Mouse (Mus musculus) Patski (cell line): Measurements from ENCODE around the gene Naa40. TPM values are rescaled to one million over a fixed set of nuclear protein-coding genes. Genes with fewer than 3 reads are reported as not detected.

Experiments used
- ATAC-seq: fragments of 100-300 bp; one replicate; pipeline ENCODE4 v1.8.0; 2021
- CTCF ChIA-PET: fragments of 350-600 bp; sonication (Branson Sonifier 250); formaldehyde crosslinking; loops from one replicate; lab custom pipeline; 2022; ENCODE audit warnings: inconsistent platforms; lab: Charles Lee
- POLR2A ChIA-PET: fragments of 350-600 bp; sonication (Branson Sonifier 250); formaldehyde crosslinking; loops from one replicate; lab custom pipeline; 2022; ENCODE audit warnings: antibody characterized with exemption, inconsistent platforms; lab: Charles Lee
- DNase-seq: peaks from one replicate; pipeline ENCODE4 v3.0.0-alpha.2; 2011; ENCODE audit warnings: low read depth, low spot score
- H3K27me3 ChIP-seq: fragments of 371-371 bp; one replicate; pipeline ENCODE4 v1.5.1; 2021
- CTCF ChIP-seq: fragments of 100-300 bp; IDR thresholded peaks from one replicate; pipeline ENCODE4 v1.5.1; 2021
- in situ Hi-C: fragments of 300-500 bp; cut with MboI; formaldehyde crosslinking; loops from 3 replicates; pipeline ENCODE4 v1.11.1; 2018; ENCODE audit warnings: low pct_unique_long_range_greater_than_20kb, mixed read lengths
- polyA plus RNA-seq: library from polyadenylated mRNA; unstranded; gene quantifications from one replicate; pipeline ENCODE4 v1.2.3, GENCODE M21; 2021

Gene Naa40
- polyA plus RNA-seq, 1 experiment from 2014 or later = 60.8 TPM

- CTCF ChIA-PET = interaction anchor here (0.8 to 4.1 kb wide), 4 partner anchors 32 to 170 kb away, joined by 3 to 18 read pairs (median 4); partner anchors contain the start of gene Mark2
- H3K27me3 ChIP-seq = no peaks in the 10 kb centered on the region
- TF ChIP-seq CTCF = no peak
- ATAC-seq (no peak), DNase-seq (no peak)
- in situ Hi-C loops = loop anchor here (5.0 kb wide), 1 partner anchor 81 kb away; no protein-coding TSS in a partner anchor
- POLR2A ChIA-PET = interaction anchor here (0.6 kb wide), 1 partner anchor 162 kb away, joined by 5 read pairs; no protein-coding TSS in a partner anchor
Measured at GRCm38 (mm10) chr19:7266421-7266831, 25.4 kb upstream of the Naa40 start.

GRCm38 (mm10) chr19:7265478-7266191 is 24.7 kb upstream of the Naa40 start:
- in situ Hi-C loops = loop anchor here (5.0 kb wide), 1 partner anchor 82 kb away; no protein-coding TSS in a partner anchor
- ATAC-seq (no peak), DNase-seq (no peak)
- no peak for TF ChIP-seq CTCF
- CTCF ChIA-PET = interaction anchor here (0.7 to 3.4 kb wide), 5 partner anchors 15 to 116 kb away, joined by 3 to 11 read pairs (median 4); no protein-coding TSS in a partner anchor
- no peaks in the 10 kb centered on the region for H3K27me3 ChIP-seq
- POLR2A ChIA-PET = interaction anchor here (0.6 to 1.0 kb wide), 2 partner anchors 118 to 163 kb away, joined by 3 to 5 read pairs; no protein-coding TSS in a partner anchor

- CTCF ChIA-PET = interaction anchor here (0.5 to 3.4 kb wide), 11 partner anchors 14 to 201 kb away, joined by 3 to 11 read pairs (median 4); no protein-coding TSS in a partner anchor
- no peak for TF ChIP-seq CTCF
- DNase-seq (no peak), ATAC-seq (no peak)
- POLR2A ChIA-PET = interaction anchor here (1.0 kb wide), 1 partner anchor 119 kb away, joined by 3 read pairs; no protein-coding TSS in a partner anchor
- in situ Hi-C loops = loop anchor here (5.0 kb wide), 2 partner anchors 82 to 157 kb away; no protein-coding TSS in a partner anchor
- no peaks in the 10 kb centered on the region for H3K27me3 ChIP-seq
Measured at GRCm38 (mm10) chr19:7264766-7265331, 23.9 kb upstream of the Naa40 start.

- DNase-seq (no peak), ATAC-seq (peak; percentile 48)
- CTCF ChIA-PET = interaction anchor here (0.5 to 3.4 kb wide), 14 partner anchors 11 to 200 kb away, joined by 3 to 11 read pairs (median 4); partner anchors contain the start of gene 2700081O15Rik
- in situ Hi-C loops = loop anchor here (5.0 kb wide), 1 partner anchor 158 kb away; no protein-coding TSS in a partner anchor
- POLR2A ChIA-PET = interaction anchor here (0.6 to 1.2 kb wide), 2 partner anchors 59 to 95 kb away, joined by 3 to 5 read pairs; no protein-coding TSS in a partner anchor
- no peaks in the 10 kb centered on the region for H3K27me3 ChIP-seq
- TF ChIP-seq CTCF = no peak
Measured at GRCm38 (mm10) chr19:7264088-7264765, 23.2 kb upstream of the Naa40 start.

GRCm38 (mm10) chr19:7262592-7262991 is 21.6 kb upstream of the Naa40 start:
- DNase-seq (no peak), ATAC-seq (no peak)
- H3K27me3 ChIP-seq = no peaks in the 10 kb centered on the region
- in situ Hi-C loops = loop anchor here (5.0 kb wide), 1 partner anchor 160 kb away; no protein-coding TSS in a partner anchor
- no peak for TF ChIP-seq CTCF
- ChIA-PET POLR2A (no interaction called here), CTCF (interaction anchor here (1.1 to 3.4 kb wide), 4 partner anchors 28 to 155 kb away, joined by 3 to 11 read pairs (median 4); partner anchors contain the start of gene 2700081O15Rik)

- ATAC-seq = no peak
- TF ChIP-seq CTCF = no peak
- in situ Hi-C loops = loop anchor here (5.0 kb wide), 1 partner anchor 160 kb away; no protein-coding TSS in a partner anchor
- CTCF ChIA-PET = interaction anchor here (1.1 to 1.3 kb wide), 2 partner anchors 27 to 83 kb away, joined by 3 to 5 read pairs; no protein-coding TSS in a partner anchor
- DNase-seq = no peak
- POLR2A ChIA-PET = no interaction called here
- no peaks in the 10 kb centered on the region for H3K27me3 ChIP-seq
Measured at GRCm38 (mm10) chr19:7261964-7262363, 21.0 kb upstream of the Naa40 start.

GRCm38 (mm10) chr19:7261476-7261875 is 20.5 kb upstream of the Naa40 start:
- H3K27me3 ChIP-seq = no peaks in the 10 kb centered on the region
- DNase-seq (no peak), ATAC-seq (no peak)
- POLR2A ChIA-PET = no interaction called here
- in situ Hi-C loops = loop anchor here (5.0 kb wide), 1 partner anchor 161 kb away; no protein-coding TSS in a partner anchor
- no peak for TF ChIP-seq CTCF
- CTCF ChIA-PET = interaction anchor here (1.5 kb wide), 1 partner anchor 82 kb away, joined by 3 read pairs; no protein-coding TSS in a partner anchor

GRCm38 (mm10) chr19:7257881-7258280 is 16.9 kb upstream of the Naa40 start:
- ChIA-PET CTCF (interaction anchor here (1.3 to 1.9 kb wide), 2 partner anchors 16 to 23 kb away, joined by 3 to 5 read pairs; no protein-coding TSS in a partner anchor), POLR2A (no interaction called here)
- no peak for ATAC-seq
- H3K27me3 ChIP-seq = no peaks in the 10 kb centered on the region
- in situ Hi-C loops = no loop called here
- DNase-seq = no peak
- no peak for TF ChIP-seq CTCF

GRCm38 (mm10) chr19:7246021-7246420 is 5.0 kb upstream of the Naa40 start:
- DNase-seq (no peak), ATAC-seq (no peak)
- H3K27me3 ChIP-seq = no peaks in the 10 kb centered on the region
- in situ Hi-C loops = loop anchor here (25.0 kb wide), 1 partner anchor 366 kb away; the partner anchor contains the start of genes Hrasls5 and Lgals12
- no peak for TF ChIP-seq CTCF
- POLR2A ChIA-PET = no interaction called here
- CTCF ChIA-PET = interaction anchor here (1.1 kb wide), 1 partner anchor 18 kb away, joined by 3 read pairs; no protein-coding TSS in a partner anchor
